Mouse (Mus musculus): ENCODE measurements around the gene Tagln. TPM values are rescaled to one million over a fixed set of nuclear protein-coding genes. Genes with fewer than 3 reads are reported as not detected.

The Tagln gene
- total and polyA plus RNA-seq, 3 experiments: 0.59 to 2.3 TPM; not detected in 1

GRCm38 (mm10) chr9:45955107-45955963 lies 19.5 kb upstream of the Tagln start, which contains the start of gene Sidt2:
Gene Sidt2 (minus strand): TSS chr9:45955258.
- dilution Hi-C loops (cut with MboI; ENCODE audit: extremely low pct_ligation_motif_present, extremely low pct_unique_long_range_greater_than_20kb, low sequenced_read_pairs): no loop called here

GRCm38 (mm10) chr9:45954294-45955106 lies 18.6 kb upstream of the Tagln start:
- Histone ChIP-seq H3K79me2 (replicated peaks; ENCODE audit: control insufficient read depth, extremely low read depth, insufficient read depth, poor library complexity, severe bottlenecking) (peaks cover 6% of the 10 kb centered on the region; the same call in 1 of the 2 replicates), H3K9ac (ENCODE audit: insufficient read depth, low read depth) (peak overlapping the region; percentile 98), H3K27me3 (replicated peaks) (no peaks in the 10 kb centered on the region), H3K27ac (ENCODE audit: insufficient read depth, low read depth) (peak overlapping the region; percentile 53), H3K4me2 (ENCODE audit: insufficient read depth, low read depth, poor library complexity, severe bottlenecking) (peak overlapping the region; percentile 78), H3K9me3 (replicated peaks; ENCODE audit: low read length) (no peaks in the 10 kb centered on the region), H3K4me3 (replicated peaks in 1 of 3; ENCODE audit: low read depth in 2 of 3, low read length in 2 of 3, poor library complexity in 1 of 3) (peak overlapping the region; percentile 90 to 94 (median 92)), H3K36me3 (replicated peaks in 1 of 2; ENCODE audit: control insufficient read depth in 1 of 2, insufficient read depth in 1 of 2, low read length in 1 of 2) (peaks cover 20 to 49% of the 10 kb centered on the region in 2 experiments), H3K4me1 (ENCODE audit: control insufficient read depth in 1 of 2, insufficient read depth in 2 of 2) (peaks cover 6 to 27% of the 10 kb centered on the region in 2 experiments; a peak in 3 of 4 replicates)
- in situ Hi-C loops (cut with MboI; ENCODE audit: low pct_ligation_motif_present, low pct_unique_long_range_greater_than_20kb, low sequenced_read_pairs): no loop called here
- dilution Hi-C loops (cut with MboI; ENCODE audit: extremely low pct_ligation_motif_present, extremely low pct_unique_long_range_greater_than_20kb, low sequenced_read_pairs): no loop called here
- TF ChIP-seq MEF2A (IDR thresholded peaks at IDR 0.05; ENCODE audit: borderline replicate concordance, low read depth, low read length) (no peak), MXI1 (IDR thresholded peaks at IDR 0.05; ENCODE audit: low read depth, low read length) (0 out of 2 replicates have a peak, but pooled peaks have one; percentile 33), MAX (IDR thresholded peaks at IDR 0.05; ENCODE audit: low read length) (peak; percentile 23; the same call in 1 of the 2 replicates), RCOR1 (conservative IDR thresholded peaks at IDR 0.05; ENCODE audit: low read depth, low read length) (no peak), NELFE (IDR thresholded peaks at IDR 0.05; ENCODE audit: low read depth, low read length) (peak; percentile 16; the same call in 1 of the 2 replicates), POLR2A (IDR thresholded peaks at IDR 0.05; ENCODE audit: low read depth, low read length) (peak; percentile 56; the same call in 1 of the 2 replicates), MAFK (IDR thresholded peaks at IDR 0.05; ENCODE audit: insufficient replicate concordance, low read length) (no peak), UBTF (IDR thresholded peaks at IDR 0.05; ENCODE audit: low read depth, low read length) (no peak), NRF1 (IDR thresholded peaks at IDR 0.05; ENCODE audit: low read depth, low read length) (no peak), JUND (conservative IDR thresholded peaks at IDR 0.05; ENCODE audit: low read depth, low read length) (no peak; the same call in 1 of the 2 replicates), ZC3H11A (IDR thresholded peaks at IDR 0.05; ENCODE audit: low read depth, low read length) (no peak), SIN3A (IDR thresholded peaks at IDR 0.05; ENCODE audit: low read length) (peak; percentile 54; the same call in 1 of the 2 replicates), TBP (conservative IDR thresholded peaks at IDR 0.05; ENCODE audit: low read depth, low read length) (no peak), EP300 (IDR thresholded peaks at IDR 0.05; ENCODE audit: low read length) (no peak), CHD2 (IDR thresholded peaks at IDR 0.05; ENCODE audit: low read length) (peak; percentile 71; the same call in 1 of the 2 replicates), SMC3 (IDR thresholded peaks at IDR 0.05; ENCODE audit: low read depth, low read length) (no peak)
- peak; percentile 59 for DNase-seq (ENCODE audit: extremely low read depth)

More at GRCm38 (mm10) chr9:45955107-45955963, 19.5 kb upstream of the Tagln start, which contains the start of gene Sidt2:
- H3K9me3 ChIP-seq (replicated peaks; ENCODE audit: low read length): no peaks in the 10 kb centered on the region
- peak within 1 kb of the TSS; percentile 53 for H3K27ac ChIP-seq (ENCODE audit: insufficient read depth, low read depth)
- H3K27me3 ChIP-seq (replicated peaks): no peaks in the 10 kb centered on the region
- H3K9ac ChIP-seq (ENCODE audit: insufficient read depth, low read depth): peak within 1 kb of the TSS; percentile 98
- no peak; the same call in 1 of the 2 replicates for TF ChIP-seq NELFE (IDR thresholded peaks at IDR 0.05; ENCODE audit: low read depth, low read length)
- no peak for TF ChIP-seq ZC3H11A (IDR thresholded peaks at IDR 0.05; ENCODE audit: low read depth, low read length)
- TF ChIP-seq KAT2A (IDR thresholded peaks at IDR 0.05; ENCODE audit: insufficient replicate concordance, low read length): no peak
- TF ChIP-seq HCFC1 (IDR thresholded peaks at IDR 0.05; ENCODE audit: low read depth, low read length): peak; percentile 79
- no peak for TF ChIP-seq ZKSCAN1 (IDR thresholded peaks at IDR 0.05; ENCODE audit: borderline replicate concordance, low read depth, low read length)
- no peak for TF ChIP-seq MAX (IDR thresholded peaks at IDR 0.05; ENCODE audit: low read length)
- 0 out of 2 replicates have a peak, but pooled peaks have one; percentile 17 for TF ChIP-seq MEF2A (IDR thresholded peaks at IDR 0.05; ENCODE audit: borderline replicate concordance, low read depth, low read length)
- TF ChIP-seq EP300 (IDR thresholded peaks at IDR 0.05; ENCODE audit: low read length): no peak
- peak; percentile 53 for TF ChIP-seq IRF4 (IDR thresholded peaks at IDR 0.05; ENCODE audit: low read depth, low read length)
- TF ChIP-seq TBP (conservative IDR thresholded peaks at IDR 0.05; ENCODE audit: low read depth, low read length): 0 out of 2 replicates have a peak, but pooled peaks have one; percentile 35
- TF ChIP-seq ZNF384 (IDR thresholded peaks at IDR 0.05; ENCODE audit: low read depth, low read length): no peak
- TF ChIP-seq NRF1 (IDR thresholded peaks at IDR 0.05; ENCODE audit: low read depth, low read length): peak; percentile 64
- peak; percentile 59; the same call in 1 of the 2 replicates for TF ChIP-seq ELF1 (IDR thresholded peaks at IDR 0.05; ENCODE audit: low read depth, low read length)
- TF ChIP-seq SIN3A (IDR thresholded peaks at IDR 0.05; ENCODE audit: low read length): peak; percentile 95
- peak; percentile 66 for TF ChIP-seq POLR2A (IDR thresholded peaks at IDR 0.05; ENCODE audit: low read depth, low read length)
- no peak for TF ChIP-seq MAZ (IDR thresholded peaks at IDR 0.05; ENCODE audit: low read depth, low read length)
- TF ChIP-seq RAD21 (IDR thresholded peaks at IDR 0.05; ENCODE audit: low read depth, low read length): no peak
- TF ChIP-seq TCF12 (IDR thresholded peaks at IDR 0.05; ENCODE audit: low read depth, low read length): no peak
- no peak for TF ChIP-seq E2F4 (IDR thresholded peaks at IDR 0.05; ENCODE audit: insufficient replicate concordance, low read depth, low read length)
- TF ChIP-seq USF1 (IDR thresholded peaks at IDR 0.05; ENCODE audit: low read depth, low read length): no peak
- TF ChIP-seq MXI1 (IDR thresholded peaks at IDR 0.05; ENCODE audit: low read depth, low read length): peak; percentile 74; the same call in 1 of the 2 replicates
- TF ChIP-seq BHLHE40 (IDR thresholded peaks at IDR 0.05; ENCODE audit: low read depth, low read length): no peak
- TF ChIP-seq ETS1 (conservative IDR thresholded peaks at IDR 0.05; ENCODE audit: low read depth, low read length): peak; percentile 38; the same call in 1 of the 2 replicates
- TF ChIP-seq CTCF (conservative IDR thresholded peaks at IDR 0.05 in 1 of 2, IDR thresholded peaks at IDR 0.05 in 1 of 2; ENCODE audit: low read depth in 2 of 2, low read length in 2 of 2): no peak
- TF ChIP-seq PAX5 (IDR thresholded peaks at IDR 0.05; ENCODE audit: low read length): no peak
- no peak for TF ChIP-seq CHD2 (IDR thresholded peaks at IDR 0.05; ENCODE audit: low read length)
- TF ChIP-seq UBTF (IDR thresholded peaks at IDR 0.05; ENCODE audit: low read depth, low read length): no peak; the same call in 1 of the 2 replicates
- no peak for TF ChIP-seq JUND (conservative IDR thresholded peaks at IDR 0.05; ENCODE audit: low read depth, low read length)
- peak within 1 kb of the TSS; percentile 90 to 94 (median 92) for H3K4me3 ChIP-seq (replicated peaks in 1 of 3; ENCODE audit: low read depth in 2 of 3, low read length in 2 of 3, poor library complexity in 1 of 3)
- DNase-seq (ENCODE audit: extremely low read depth): peak; percentile 82
- peaks cover 6% of the 10 kb centered on the region; the same call in 1 of the 2 replicates for H3K79me2 ChIP-seq (replicated peaks; ENCODE audit: control insufficient read depth, extremely low read depth, insufficient read depth, poor library complexity, severe bottlenecking)
- in situ Hi-C loops (cut with MboI; ENCODE audit: low pct_ligation_motif_present, low pct_unique_long_range_greater_than_20kb, low sequenced_read_pairs): no loop called here
- H3K4me2 ChIP-seq (ENCODE audit: insufficient read depth, low read depth, poor library complexity, severe bottlenecking): peak within 1 kb of the TSS; percentile 85
- H3K36me3 ChIP-seq (replicated peaks in 1 of 2; ENCODE audit: control insufficient read depth in 1 of 2, insufficient read depth in 1 of 2, low read length in 1 of 2): peaks cover 12 to 47% of the 10 kb centered on the region in 2 experiments
- peaks cover 6 to 27% of the 10 kb centered on the region in 2 experiments; a peak in 3 of 4 replicates for H3K4me1 ChIP-seq (ENCODE audit: control insufficient read depth in 1 of 2, insufficient read depth in 2 of 2)
